Mouse (Mus musculus) spleen, adult 12 weeks (tissue): ENCODE data around the gene Dcaf8.
A peak's percentile ranks its signal among the peaks of the same experiment; 100 is the strongest.

Experiments
- DNase-seq: peaks from one replicate; pipeline ENCODE4 v3.0.0; 2022; ENCODE audit warnings: low spot score

Gene Dcaf8

DNA sequence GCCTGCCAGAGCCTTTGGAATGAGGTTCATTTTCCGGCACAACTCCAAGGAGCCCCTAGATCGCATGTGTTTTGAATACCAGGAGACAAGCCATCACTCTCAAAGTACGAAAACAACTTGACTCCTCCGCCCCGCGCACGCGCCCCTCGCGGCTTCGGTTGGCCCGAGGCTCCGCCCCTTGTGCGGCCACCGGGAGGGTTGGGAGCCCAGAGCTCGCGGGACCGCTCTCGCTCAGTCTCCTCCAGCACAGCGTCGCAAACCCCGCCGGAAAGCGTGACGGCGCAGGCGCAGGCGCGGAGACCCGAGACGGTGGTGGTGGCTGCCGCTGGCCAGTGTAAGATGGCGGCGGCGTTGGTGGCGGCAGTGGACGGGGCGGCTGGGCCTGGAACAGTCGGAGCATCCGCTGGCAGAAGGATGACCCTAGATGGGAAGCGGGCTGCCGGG is at the start of gene Dcaf8:
TSS of gene Dcaf8 (plus strand) at position 250 of the 444 bp plus-strand sequence.
- DNase-seq, result peak; percentile 96

DNA sequence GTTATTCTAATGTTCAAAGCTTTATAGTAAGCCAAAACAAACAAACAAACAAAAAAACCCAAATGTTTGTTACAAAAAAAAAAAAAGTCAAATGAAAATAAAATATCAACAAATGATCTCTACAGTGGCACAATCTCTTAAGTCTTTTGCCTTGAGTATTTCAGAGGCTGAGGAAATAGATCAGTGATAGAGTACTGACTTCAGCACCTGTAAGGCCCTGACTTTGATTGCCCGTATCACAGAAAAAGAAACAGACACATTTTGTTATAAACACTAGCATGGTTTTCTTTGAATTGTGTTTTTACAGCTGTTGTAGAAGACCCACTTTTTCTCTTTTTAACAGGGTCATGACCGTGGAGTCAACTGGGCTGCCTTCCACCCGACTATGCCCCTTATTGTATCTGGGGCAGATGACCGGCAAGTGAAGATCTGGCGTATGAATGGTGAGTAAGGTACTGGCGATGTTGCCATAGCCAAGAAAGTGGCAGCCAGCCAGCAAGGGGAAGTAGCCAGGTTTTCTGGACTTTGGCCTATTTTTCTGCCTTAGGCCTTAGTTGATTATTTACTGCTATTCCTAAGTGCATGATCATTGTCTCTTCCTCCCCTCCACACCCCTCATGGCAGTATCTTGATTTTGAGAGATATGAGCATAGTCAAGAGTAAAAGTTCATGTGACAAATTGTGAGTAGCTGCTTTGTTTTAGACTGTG is 48.4 kb upstream of the Dcaf8 start:
- DNase-seq, result no peak

DNA sequence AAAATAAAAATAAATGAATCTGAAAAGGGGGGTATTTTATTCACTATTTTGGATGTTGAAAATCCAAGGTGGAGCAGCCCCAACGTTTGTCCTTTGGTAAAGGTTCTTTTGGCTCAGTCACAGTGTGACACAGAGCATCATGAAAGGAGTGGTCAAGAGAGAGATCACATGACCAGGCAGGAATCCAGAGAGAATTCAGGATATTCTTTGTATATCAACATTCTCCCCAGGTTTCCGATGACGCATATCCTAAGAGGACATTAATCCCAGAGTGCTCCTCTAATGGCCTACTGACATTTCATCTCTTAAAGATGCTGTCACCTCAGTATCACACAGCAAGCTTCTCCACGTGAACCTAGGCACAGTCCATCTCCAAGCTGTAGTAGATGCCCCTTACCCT is 44.3 kb upstream of the Dcaf8 start:
- DNase-seq, result no peak

DNA sequence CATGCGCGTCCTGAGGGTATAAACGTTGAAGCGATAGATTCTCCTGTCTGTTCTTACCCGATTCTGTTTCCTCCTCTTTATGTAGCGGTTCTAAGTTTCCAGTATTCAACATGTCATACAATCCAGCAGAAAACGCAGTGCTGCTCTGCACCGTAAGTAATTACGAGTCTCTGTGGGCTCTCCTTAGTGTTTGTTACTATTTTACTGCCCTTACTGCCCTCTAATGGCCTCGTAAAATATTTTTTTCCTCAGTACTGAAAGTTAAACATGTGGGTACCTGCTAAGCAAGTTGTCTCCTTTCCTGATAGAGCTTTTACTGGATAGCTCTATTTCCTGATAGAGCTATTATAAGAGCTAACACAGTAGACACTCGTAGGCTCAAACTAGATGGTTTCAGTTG is 42.8 kb upstream of the Dcaf8 start:
- DNase-seq, result no peak

DNA sequence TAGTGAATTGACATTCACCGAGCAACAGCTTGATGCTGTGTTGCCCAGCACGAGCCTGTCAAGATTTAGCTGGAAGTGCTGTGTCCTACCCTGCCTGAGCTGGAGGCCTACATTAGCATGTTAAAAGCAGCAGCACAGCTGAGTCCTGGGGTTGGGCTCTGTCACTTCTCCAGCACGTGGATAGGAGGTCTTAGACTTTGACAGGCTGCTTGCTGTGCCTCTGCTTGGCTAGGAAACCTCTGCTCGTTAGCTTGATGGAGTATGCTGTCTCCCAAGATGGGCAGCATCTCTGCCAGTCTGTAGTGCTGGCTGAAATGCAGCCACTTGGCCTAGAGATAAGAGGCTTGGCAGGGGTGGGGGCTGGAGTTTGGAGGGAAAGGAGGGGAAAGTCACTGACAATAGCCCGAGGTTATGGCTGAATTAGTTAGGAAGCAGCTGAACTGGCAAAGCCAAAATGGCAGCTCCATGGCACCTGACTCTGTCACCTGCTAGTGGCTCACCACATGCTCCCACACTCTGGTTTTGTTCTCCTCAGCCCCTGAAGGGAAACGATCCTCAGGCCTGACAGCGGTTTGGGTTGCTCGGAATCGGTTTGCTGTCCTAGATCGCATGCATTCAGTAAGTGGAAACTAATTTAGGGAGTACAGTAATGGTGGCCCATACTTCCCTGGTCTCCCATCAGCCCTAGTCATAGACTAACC is 40.0 kb upstream of the Dcaf8 start:
- DNase-seq, result no peak

DNA sequence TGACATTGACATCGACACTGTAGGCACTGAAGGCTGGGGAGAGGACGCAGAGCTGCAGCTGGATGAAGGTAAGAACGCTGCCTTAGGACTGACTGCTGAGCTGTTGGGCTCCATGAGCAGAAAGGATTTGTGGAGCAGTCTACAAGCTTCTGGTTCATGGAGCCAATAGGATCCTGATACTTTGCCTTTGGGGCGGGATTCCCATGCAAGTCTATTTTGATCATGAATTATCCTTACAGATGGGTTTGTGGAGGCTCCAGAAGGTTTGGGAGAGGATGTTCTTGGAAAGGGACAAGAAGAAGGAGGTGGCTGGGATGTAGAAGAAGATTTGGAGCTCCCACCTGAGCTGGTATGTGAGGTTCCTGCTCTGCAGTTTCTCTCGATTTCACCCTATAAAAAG is 30.9 kb upstream of the Dcaf8 start:
- no peak for DNase-seq

DNA sequence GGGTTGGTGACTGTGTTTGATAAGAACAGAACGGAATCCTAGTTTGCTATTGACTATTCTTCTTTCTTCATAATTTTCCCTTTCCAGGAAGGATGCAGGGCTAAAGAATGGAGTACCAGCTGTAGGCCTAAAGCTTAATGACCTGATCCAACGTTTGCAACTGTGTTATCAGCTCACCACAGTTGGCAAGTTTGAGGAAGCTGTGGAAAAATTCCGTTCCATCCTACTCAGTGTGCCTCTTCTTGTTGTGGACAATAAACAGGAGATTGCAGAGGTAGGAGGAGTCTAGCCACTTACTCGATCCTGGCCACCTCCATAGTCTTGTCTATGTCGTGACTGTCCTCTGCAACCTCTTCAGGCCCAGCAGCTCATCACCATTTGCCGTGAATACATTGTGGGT is 28.8 kb upstream of the Dcaf8 start:
- no peak for DNase-seq

DNA sequence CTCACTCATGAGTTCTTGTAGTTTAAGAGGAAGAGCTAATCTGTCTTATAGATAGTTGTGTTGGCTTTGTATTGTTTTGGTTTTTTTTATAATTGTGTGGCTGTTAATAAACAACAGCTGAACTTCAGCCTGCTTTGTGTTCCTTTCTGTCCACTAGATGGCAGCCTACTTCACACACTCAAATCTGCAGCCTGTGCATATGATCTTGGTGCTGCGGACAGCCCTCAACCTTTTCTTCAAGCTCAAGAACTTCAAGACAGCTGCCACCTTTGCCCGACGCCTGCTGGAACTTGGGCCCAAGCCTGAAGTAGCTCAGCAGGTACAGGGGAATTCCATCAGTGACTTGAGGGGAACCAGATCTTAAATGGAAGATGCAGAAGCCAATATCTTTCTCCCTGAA is 28.2 kb upstream of the Dcaf8 start:
- no peak for DNase-seq

DNA sequence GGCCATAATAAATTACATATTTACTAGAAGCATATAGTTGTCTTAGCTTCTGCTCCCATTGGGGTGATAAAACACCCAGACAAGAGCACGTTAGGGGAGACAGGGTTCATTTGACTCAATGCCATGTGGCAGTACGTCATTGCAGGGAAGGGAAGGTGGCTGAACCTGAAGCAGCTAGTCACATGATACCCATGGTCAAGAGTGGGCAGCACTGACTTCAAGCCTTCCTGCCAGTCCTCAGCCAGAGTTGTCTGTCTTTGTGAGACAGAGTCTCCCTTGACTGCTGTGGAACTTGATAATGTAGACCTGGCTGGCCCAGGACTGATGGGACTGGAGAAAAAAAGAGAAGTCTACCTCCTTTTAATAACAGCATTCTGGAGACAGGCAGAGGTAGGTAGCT is 25.2 kb upstream of the Dcaf8 start:
- no peak for DNase-seq

DNA sequence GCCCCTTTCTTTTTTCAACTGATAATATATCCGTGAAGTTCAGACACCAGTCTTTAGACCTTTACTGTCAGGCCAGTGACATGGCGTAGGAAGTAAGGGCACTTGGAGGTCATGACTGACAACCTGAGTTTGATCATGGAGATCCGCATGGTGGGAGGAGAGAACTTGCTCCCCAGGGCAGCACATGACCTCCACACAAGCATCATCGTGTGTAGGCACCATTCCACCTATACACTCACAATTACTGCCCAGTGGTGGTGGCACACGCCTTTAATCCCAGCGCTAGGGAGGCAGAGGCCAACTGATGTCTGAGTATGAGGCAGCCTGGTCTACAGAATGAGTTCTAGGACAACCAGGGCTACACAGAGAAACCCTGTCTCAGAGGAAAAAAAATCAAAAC is 23.3 kb upstream of the Dcaf8 start:
- DNase-seq, result no peak

DNA sequence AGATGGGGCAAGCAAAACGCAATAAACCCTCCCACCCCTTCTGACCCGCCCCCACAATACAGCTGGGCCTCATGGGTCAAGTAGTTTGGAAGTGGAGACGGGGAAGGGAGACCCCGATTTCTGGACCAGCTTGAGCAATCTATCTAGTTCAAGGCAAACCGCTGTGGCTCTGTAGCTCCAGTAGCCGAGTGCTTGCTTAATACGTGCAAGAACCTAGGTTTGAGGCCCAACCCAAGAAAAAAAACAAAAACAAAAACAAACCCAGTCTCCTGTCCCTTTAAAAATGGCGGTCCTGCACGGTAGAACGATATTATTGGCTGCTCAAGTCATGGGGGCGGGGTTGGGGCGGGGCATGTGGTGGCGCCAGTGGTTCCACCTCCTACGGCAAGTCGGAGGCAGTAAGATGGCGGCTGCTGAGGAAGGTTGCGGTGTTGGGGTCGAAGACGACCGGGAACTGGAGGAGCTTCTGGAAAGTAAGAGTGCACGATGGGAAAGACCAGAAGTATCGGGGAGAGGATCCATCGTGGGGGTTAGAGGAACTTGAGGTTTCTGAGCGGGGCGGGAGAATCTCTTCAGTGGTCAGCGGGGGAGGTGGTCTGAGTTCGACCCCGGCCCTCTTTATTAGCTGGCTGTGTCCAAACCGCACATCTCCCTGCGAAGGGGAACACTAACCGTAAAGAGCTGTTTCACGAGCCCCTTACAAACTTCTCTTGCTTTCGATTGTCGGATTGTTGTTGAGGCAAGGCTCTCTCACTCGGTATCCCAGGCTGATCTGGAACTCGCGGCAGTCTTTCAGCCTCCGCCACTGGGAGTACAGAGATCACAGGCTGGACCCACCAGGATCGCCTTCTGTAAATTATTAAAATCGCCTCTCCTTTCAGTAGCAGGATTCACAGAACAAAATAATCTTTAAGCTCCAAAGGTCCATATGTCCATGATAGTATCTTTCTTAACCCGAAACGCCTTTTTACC is 21.2 kb upstream of the Dcaf8 start, which contains the start of gene Pex19:
TSS of gene Pex19 (plus strand) at position 380 of the 972 bp plus-strand sequence.
- DNase-seq, result peak; percentile 58

DNA sequence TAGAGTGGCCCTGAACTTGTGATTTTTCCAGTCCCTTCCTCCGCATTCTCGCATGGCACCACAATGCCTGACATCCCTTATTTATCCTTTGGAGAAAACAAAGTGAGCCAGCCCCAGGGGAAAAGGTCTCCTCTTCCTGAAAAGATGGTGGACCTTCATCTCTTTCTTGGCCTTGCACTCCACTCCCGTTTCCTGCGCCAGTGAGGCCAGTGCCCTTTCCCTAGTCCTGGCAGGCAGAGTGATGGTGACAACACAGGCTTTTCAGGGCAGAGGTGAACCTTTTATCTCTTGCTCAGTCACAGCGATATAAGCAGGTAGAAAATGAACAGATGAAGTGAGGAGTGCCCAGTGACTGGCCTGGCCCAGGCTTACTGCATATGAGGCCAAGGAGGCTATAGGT is 20.4 kb upstream of the Dcaf8 start:
- no peak for DNase-seq

DNA sequence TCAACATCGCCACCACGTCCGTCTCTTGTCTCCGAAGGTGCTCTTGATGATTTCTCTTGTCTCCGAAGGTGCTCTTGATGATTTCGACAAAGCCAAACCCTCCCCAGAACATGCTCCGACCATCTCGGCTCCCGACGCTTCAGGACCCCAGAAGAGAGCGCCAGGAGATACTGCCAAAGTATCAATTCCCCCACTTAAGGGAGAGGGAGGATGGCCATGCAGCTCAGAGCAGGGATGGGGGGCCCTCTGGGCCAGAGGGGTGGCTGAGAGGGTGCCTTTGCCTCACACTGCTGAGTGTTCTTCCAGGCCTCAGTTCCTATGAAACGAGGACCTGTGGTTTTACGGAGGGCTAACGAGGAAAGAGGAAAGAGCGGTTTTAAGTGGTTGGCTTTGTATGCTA is 19.3 kb upstream of the Dcaf8 start:
- no peak for DNase-seq

DNA sequence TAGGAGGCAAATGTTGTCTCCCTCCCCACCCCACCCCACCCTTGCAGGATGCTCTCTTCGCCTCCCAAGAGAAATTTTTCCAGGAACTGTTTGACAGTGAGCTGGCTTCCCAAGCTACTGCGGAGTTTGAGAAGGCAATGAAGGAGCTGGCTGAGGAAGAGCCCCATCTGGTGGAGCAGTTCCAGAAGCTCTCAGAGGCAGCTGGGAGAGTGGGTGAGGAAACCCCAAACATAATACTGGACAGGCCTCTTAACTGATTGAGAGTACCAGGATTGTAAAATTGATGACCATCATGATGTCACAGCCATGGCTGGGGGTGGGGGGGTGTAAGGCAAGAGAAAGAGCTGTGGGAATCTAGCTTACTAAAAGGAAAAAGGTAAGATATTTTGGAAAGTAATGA is 18.8 kb upstream of the Dcaf8 start:
- no peak for DNase-seq

DNA sequence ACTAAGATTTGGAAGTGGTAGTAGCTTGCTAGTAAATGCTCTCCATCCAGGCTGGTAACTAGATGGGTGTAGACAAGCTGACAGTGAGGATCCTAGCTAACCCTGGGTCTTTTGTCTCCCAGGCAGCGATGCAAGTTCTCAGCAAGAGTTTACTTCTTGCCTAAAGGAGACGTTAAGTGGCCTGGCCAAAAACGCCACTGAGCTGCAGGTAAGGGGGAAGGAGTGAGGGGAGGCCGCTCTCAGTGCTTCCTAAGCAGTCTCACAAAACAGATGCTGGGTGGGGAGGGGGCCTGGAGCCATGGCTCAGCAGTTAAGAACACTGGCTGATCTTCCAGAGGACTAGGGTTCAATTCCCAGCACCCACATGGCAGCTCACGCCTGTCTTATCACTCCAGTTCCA is 18.1 kb upstream of the Dcaf8 start:
- DNase-seq, result no peak

DNA sequence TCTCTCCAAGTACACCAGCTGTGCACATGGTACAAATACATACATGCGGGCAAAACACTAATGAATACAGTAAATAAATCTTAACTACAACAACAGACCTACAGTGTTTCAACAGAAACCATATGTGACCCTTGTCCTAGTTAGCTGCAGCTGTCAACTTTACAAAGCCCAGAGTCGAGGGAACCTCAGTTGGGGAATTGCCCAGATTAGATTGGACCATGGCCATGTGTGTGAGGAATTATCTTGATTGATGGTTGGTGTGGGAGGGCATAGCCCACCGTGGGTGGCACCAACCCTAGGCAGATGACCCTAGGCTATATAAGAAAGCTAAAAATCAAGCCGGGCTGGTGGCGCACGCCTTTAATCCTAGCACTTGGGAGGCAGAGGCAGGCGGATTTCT is 15.6 kb upstream of the Dcaf8 start:
- no peak for DNase-seq

DNA sequence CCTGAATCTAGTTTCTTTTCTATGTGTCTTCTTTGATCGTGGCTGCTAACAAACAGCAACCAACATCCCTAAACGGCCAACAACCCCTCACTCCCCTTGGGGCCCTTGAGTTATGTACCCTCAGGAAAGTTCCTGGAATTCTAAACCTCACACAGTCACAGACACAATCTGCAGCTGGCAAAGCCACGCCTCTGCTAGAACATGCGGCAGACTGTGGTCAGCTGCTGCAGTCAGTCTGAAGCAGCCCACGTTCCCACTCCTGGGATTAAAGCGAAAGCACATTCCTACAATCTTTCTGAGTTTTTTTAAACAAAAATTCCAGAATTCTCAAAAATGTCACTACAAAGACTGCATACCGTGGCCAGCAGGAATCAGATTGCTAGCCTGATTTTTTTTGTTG is 14.3 kb upstream of the Dcaf8 start:
- DNase-seq, result no peak

DNA sequence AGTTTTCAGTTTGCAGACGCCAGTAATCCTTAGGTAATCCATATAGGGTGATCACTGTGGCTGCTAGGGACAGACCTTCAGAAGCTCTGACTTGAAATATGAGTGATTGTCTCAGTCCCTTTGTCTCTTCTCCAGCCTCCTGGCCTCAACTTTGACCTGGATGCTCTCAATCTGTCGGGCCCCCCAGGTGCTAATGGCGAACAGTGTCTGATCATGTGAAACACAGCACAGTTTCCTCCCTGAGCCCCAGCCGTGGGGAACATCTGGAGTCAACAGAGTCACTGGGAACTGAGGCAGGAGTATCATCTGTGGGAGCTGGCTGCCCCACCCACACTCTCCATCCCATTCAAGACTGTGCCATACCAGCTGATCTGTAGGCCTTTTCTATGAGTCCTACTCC is 13.8 kb upstream of the Dcaf8 start:
- DNase-seq, result no peak

DNA sequence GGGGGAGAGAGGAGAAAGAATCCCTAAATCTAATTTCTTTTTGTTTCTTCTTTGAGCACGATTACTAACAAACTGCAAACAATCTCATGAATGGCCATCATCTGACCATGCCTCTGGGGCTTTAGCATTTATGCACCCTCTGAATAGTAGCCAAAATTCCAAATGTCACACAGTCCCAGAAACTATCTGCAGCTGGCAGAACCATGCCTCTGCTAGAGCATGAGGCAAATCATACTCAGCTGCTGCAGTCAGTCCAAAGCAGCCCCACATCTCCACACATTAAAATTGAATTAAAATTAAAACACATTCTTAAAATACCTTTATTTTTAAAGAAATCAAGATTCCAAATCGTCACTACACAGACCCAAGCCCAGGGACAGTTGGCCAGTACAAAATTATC is 7.7 kb upstream of the Dcaf8 start:
- no peak for DNase-seq

DNA sequence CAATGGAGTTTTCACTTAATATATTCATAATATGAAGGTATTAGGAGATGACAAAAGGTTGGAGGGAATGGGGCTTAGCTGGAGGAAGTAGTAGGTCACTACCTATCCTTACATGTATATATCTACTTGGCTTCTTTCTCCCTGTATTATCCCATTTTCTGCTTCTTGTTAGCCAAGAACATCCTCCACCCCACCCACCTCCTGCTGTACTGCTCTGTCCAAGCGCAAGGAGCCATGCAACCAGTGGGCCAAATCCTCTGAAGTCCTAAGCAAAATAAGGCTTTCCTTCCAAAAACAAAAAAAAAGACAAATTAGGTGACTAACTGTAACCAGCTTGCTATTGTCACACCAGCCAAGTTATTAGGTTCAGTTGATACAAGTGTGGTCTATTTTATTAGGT is 7.1 kb upstream of the Dcaf8 start:
- no peak for DNase-seq

DNA sequence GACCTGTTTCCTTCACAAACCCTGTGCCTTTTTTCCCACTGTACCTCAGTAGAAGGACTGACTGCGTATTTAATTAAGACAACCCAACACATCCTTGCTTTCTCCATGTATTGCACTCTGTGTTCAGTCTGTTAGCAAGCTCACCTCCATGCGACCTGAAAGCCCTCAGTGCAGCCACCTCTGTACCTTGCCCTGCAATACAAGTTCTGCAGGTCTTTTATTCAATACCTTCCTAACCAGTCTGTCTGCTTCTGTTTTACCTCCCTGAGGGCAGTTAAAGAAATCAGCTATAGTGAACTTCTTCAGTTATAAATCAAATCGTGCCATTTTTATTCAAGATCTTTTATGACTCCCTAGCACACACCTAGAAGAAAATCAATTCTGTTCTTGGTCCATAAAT is 6.4 kb upstream of the Dcaf8 start:
- no peak for DNase-seq

DNA sequence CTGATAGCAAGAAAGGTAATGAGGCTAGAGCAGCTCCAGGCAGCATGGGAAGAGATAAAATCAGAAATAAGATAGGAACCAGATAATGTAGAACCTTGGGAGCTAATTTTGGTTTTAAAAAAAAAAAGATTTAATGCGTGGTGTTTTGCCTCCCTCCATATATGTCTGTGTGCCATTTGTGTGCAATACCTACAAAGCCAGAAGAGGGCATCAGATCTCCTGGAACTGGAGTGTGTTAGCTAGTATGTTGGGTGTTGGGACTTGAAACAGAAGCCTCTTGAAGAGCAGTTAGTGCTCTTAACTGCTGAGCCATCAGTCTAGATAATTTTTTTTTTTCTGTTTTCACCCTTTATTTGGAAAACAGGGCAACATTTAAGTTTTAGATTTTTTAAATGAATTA is 4.3 kb upstream of the Dcaf8 start:
- peak; percentile 38 for DNase-seq
